Mouse (Mus musculus) bone marrow macrophage, adult 2 months (primary cell): ENCODE data around the gene Tmem160. TPM values are rescaled to one million over a fixed set of nuclear protein-coding genes. Genes with fewer than 3 reads are reported as not detected.

ENCODE experiments used
- H3K27ac ChIP-seq: 2 replicates; pipeline ENCODE4 v1.5.1; 2012; ENCODE audit warnings: low read depth, low read length; ENCODE audit not compliant: insufficient read depth
- H3K4me1 ChIP-seq: 2 replicates; pipeline ENCODE4 v1.6.1; 2012; ENCODE audit warnings: low read length; ENCODE audit not compliant: control insufficient read depth, insufficient read depth
- H3K4me3 ChIP-seq: 2 replicates; pipeline ENCODE4 v1.5.1; 2012; ENCODE audit warnings: mild to moderate bottlenecking, low read length, moderate library complexity; ENCODE audit not compliant: insufficient read depth
- CTCF ChIP-seq: IDR thresholded peaks from 2 replicates; pipeline ENCODE4 v1.5.1; 2012; ENCODE audit warnings: low read depth, mild to moderate bottlenecking, low read length, moderate library complexity
- POLR2A ChIP-seq: IDR thresholded peaks from 2 replicates; pipeline ENCODE4 v1.6.1; 2012; ENCODE audit warnings: mild to moderate bottlenecking, low read depth, low read length, borderline replicate concordance
- polyA plus RNA-seq: library from polyadenylated mRNA; stranded (reverse); fragments of >200 nt; gene quantifications from 2 replicates; pipeline ENCODE4 v1.2.4, GENCODE M21; 2012; ENCODE audit not compliant: missing spikeins, insufficient read depth, insufficient read length

The Tmem160 gene
- polyA plus RNA-seq, 1 experiment, result 43.4 TPM

DNA sequence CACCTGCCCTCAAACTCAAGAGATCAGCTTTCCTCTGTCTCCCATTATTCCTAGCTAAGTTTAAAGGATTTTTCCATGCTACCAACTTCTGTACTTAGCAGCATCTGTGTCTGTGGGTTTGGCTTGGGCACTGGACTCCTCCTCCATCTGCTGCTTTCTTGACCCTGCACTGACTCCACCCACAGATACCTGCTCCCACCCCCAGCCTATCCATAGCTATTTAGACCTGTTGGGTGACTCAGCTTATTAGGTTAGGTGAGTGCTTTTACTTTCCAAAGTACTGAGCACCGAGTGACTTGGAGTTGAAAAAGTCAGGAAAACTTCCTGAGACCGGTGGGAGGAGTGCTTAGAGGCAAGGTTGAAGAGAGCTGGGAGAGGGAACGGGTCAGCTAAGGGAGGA is 37.2 kb upstream of the Tmem160 start:
- Histone ChIP-seq H3K4me1 (peaks cover 16% of the 10 kb centered on the region), H3K4me3 (no peak overlapping the region), H3K27ac (no peak overlapping the region)
- no peak for TF ChIP-seq CTCF
- TF ChIP-seq POLR2A, result no peak

DNA sequence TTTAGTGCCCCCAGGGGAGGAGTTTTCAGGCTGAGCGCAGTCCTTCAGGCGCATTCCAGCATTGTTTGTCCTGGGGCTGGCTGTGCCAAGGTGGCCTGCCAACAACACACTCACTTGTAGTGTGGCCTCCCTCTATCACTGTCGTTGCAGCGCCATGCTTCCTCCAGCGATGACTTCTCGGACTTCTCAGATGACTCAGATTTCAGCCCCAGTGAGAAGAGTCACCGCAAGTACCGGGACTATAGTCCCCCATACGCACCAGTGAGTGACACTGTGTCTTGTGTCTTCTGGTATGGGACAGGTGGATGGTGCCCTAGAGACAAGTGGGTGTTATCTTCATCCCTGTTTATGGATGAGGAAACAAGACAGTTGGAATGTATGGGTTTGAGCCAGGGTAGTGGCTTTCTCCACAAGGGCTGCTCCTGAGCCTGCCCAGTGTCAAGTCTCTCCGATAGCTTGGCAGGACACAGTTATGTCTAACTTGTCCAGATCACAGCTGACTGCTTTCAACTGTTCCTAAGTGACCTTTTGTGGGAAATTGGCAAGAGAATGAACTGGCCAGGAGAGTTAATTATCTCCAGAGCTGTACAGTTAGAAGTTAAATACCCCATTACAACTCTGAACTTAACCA is 35.3 kb upstream of the Tmem160 start:
- peaks cover 5% of the 10 kb centered on the region for H3K4me1 ChIP-seq
- TF ChIP-seq CTCF (no peak), POLR2A (no peak)
- no peak overlapping the region for H3K27ac ChIP-seq
- no peak overlapping the region for H3K4me3 ChIP-seq

DNA sequence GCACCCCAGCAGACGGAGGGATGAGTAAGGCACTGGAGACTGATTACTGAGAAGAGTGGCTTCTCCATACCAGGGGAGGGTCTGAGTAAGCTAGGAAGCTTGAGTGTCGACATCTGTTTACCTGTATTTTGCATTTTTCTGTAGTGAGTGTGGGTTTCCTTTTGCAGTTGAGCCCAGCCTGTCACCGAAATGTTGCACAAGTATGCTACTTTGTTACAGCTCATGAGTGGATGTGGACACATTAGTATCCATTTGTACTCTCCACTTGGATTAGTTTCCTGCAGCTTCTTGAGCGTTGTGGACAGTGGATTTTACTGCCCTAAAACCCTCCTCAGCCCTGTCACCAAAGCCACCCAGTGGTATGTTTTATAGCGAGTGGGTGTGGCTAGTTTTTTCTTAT is 33.9 kb upstream of the Tmem160 start:
- no peaks in the 10 kb centered on the region for H3K4me1 ChIP-seq

DNA sequence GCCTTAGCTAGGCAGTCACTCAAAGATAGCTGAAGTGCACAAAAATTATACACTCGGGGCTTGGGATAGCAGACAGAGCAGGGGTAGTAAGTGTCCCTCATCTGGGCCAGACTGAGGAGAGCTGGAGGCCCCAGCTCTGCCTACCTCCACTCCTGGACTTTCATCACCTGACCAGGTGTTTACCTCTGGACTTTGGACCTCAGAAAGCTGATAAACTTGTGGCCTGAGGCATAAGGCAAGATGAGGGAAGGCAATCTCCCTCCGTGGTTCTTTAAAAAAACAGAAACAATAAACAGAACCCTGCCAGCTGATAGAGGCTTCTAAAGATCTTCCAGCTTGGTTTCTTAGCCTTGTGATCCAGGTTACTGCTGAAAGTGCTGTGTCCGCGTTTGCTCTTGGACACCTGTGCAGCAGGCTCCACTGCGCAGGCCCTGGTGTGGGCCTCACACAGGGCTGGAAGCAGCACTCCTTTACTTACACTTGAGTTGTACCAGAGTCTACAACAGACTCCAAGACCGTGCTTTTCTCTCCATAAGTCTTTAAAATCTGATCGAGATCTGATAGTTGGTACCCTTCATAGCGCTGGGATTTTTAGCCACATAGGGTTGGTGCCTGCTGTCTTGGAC is 32.0 kb upstream of the Tmem160 start:
- Histone ChIP-seq H3K4me3 (no peak overlapping the region), H3K27ac (no peak overlapping the region), H3K4me1 (no peaks in the 10 kb centered on the region)
- no peak for TF ChIP-seq POLR2A
- no peak for TF ChIP-seq CTCF

More for the DNA sequence above, 33.9 kb upstream of the Tmem160 start:
- no peak overlapping the region for H3K27ac ChIP-seq
- H3K4me3 ChIP-seq, result no peak overlapping the region
- no peak for TF ChIP-seq CTCF
- TF ChIP-seq POLR2A, result no peak

DNA sequence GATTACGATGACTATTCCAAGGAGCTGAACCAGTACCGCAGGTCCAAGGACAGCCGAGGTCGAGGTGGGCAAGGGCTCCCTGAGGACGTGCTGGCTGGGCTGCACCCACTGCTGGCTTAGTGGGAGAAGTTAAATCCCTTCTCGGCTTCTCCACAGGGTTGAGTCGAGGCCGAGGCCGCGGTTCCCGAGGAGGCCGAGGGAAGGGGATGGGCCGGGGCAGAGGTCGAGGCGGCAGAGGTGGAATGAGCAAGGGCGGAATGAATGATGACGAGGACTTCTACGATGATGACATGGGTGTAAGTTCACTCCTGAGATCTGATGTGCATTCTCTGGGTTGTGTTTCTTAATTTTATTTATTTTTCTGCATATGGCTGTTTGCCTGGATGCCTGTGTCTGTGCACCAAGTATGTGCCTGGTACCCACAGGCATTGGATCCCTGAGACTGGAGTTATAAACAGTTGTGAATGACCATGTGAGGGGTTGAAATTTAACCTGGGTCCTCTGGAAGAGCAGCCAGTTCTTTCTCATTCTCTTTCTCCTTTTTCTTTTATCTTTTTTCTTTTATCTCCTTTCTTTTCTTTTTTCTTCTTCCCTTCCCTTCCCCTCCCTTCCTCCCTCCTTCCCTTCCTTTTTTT is 30.2 kb upstream of the Tmem160 start:
- Histone ChIP-seq H3K4me3 (no peak overlapping the region), H3K4me1 (no peaks in the 10 kb centered on the region), H3K27ac (no peak overlapping the region)
- TF ChIP-seq CTCF, result no peak
- TF ChIP-seq POLR2A, result no peak

DNA sequence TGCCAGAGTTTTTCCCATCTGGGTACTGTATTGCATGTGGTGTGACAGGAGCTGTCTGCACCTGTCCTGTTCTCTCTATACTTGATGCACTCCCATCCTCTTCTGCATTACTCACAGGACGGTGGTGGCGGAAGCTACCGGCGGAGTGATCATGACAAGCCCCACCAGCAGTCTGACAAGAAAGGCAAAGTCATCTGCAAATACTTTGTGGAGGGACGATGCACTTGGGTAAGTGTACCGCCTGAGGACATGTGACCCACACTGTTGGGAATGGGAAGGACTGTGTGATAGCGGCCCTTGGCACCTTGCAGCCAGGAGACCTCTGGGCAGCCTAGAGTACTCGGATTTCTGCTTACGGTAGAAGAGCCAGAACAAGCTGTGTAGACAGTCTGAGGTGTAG is 28.8 kb upstream of the Tmem160 start:
- Histone ChIP-seq H3K4me1 (no peaks in the 10 kb centered on the region), H3K4me3 (no peak overlapping the region), H3K27ac (no peak overlapping the region)
- TF ChIP-seq POLR2A (no peak), CTCF (no peak)

DNA sequence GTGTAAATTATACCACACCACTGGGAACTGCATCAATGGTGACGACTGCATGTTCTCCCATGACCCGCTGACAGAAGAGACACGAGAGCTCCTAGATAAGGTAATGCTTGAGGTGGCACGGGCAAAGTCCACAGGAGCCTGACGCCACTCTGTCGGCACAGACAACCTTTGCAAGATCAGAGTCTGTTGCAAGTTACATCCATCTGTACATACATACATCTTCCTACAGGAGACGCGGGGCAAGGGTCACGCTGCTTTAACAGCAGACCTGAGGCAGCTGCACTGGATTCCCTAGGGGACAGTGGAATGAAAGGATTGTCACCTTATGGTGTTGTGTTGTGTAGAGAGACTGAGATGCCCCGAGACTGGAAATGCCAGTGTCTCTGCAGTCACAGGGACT is 26.9 kb upstream of the Tmem160 start:
- Histone ChIP-seq H3K27ac (no peak overlapping the region), H3K4me1 (no peaks in the 10 kb centered on the region), H3K4me3 (no peak overlapping the region)
- no peak for TF ChIP-seq POLR2A
- TF ChIP-seq CTCF, result no peak

DNA sequence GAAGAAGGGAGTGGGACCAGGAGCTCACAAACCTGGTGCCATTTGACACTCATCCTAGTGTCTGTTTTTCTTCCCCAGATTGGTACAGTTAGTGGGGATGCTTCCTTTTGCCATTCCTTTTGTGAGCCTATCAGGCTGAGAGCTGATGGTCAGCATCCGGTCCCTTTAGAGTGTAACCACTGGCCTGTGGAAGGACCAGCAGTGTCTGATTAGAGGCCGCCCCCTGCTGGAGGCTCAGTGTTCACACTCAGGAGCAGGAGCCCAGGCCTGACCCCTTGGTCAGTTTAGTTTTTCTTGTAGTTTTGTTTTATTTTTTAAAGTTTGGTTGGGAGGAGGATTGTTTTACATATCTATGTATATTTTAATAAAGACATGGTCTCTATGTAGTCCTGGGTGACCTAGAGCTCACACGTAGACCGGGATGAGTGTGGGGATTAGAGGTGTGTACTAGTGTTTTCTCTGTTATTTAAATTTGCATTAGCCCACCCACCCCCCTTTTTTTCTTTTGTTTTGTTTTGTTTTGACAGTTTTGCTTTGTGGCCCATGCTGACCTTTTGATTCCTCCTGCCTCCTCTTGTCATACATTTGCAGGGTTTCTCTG is 26.4 kb upstream of the Tmem160 start:
- no peak overlapping the region for H3K4me3 ChIP-seq
- no peaks in the 10 kb centered on the region for H3K4me1 ChIP-seq
- H3K27ac ChIP-seq, result no peak overlapping the region
- TF ChIP-seq POLR2A (no peak), CTCF (peak; percentile 61)

DNA sequence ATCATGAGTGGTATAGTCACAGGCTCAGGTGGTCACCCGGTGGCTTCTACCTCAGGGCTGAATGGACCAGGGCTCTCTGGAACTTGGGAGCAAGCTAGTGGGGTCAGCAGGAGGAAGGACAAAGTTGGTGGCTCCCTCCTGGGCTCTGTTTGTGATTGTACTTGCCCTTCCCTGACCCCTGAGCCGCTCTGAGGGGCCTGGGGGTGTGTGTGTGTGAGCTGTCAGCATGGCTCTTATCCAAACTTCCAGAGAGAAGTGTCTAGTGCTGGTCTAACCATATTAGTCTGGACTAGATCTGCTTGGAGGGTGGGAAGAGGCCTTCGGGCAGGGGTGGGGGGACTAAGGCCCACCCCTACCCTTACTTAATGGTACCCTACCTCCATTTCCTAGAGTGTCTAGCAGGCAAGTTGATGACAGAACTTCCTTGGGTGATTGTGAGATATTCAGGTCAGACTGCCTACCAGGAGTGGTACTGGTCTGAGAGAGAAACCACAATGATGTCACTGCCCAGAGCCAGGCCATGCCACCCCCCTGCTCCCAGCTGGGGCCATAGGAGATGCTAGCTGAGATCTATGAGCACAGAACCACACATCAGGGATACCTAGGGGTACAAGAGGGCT is 19.1 kb upstream of the Tmem160 start:
- TF ChIP-seq POLR2A, result no peak
- no peak for TF ChIP-seq CTCF
- H3K27ac ChIP-seq, result no peak overlapping the region
- H3K4me3 ChIP-seq, result no peak overlapping the region
- H3K4me1 ChIP-seq, result no peaks in the 10 kb centered on the region
